Mouse (Mus musculus) forebrain, embryonic 13.5 days (tissue): ENCODE results near the gene Arhgap30. TPM values are rescaled to one million over a fixed set of nuclear protein-coding genes. Genes with fewer than 3 reads are reported as not detected.

ENCODE experiments used
- ATAC-seq: fragments of 200-750 bp; cut with Nextera tagmentation; 2 replicates; pipeline ENCODE4 v1.8.0; 2017
- H3K27ac ChIP-seq: fragments of 300-500 bp; sonication (generic); 2 replicates; pipeline ENCODE4 v1.5.1; 2015; ENCODE audit warnings: inconsistent platforms, mild to moderate bottlenecking, moderate library complexity
- H3K27me3 ChIP-seq: fragments of 300-500 bp; sonication (generic); 2 replicates; pipeline ENCODE4 v1.6.1; 2015; ENCODE audit warnings: mild to moderate bottlenecking, inconsistent platforms
- H3K36me3 ChIP-seq: fragments of 300-500 bp; sonication (generic); 2 replicates; pipeline ENCODE4 v1.6.1; 2015; ENCODE audit warnings: mild to moderate bottlenecking, inconsistent platforms; ENCODE audit not compliant: poor library complexity, severe bottlenecking
- H3K4me1 ChIP-seq: fragments of 300-500 bp; sonication (generic); 2 replicates; pipeline ENCODE4 v1.6.1; 2015; ENCODE audit warnings: inconsistent platforms
- H3K4me2 ChIP-seq: fragments of 300-500 bp; sonication (generic); 2 replicates; pipeline ENCODE4 v1.6.1; 2015; ENCODE audit warnings: inconsistent platforms, mild to moderate bottlenecking, moderate library complexity
- H3K4me3 ChIP-seq: fragments of 300-500 bp; sonication (generic); 2 replicates; pipeline ENCODE4 v1.5.1; 2015; ENCODE audit warnings: mild to moderate bottlenecking, inconsistent platforms
- H3K9ac ChIP-seq: fragments of 300-500 bp; sonication (generic); 2 replicates; pipeline ENCODE4 v1.6.1; 2015; ENCODE audit warnings: mild to moderate bottlenecking, inconsistent platforms
- H3K9me3 ChIP-seq: fragments of 300-500 bp; sonication (generic); replicated peaks from 2 replicates; pipeline ENCODE4 v1.6.1; 2016; ENCODE audit warnings: inconsistent platforms
- WGBS: fragments of 180-500 bp; shearing (Covaris S2); methylation state at CpG from one replicate; pipeline ENCODE4 v1.1.7; 2015; 5-methylcytosine and 5-hydroxymethylcytosine counted together
- polyA plus RNA-seq: library from polyadenylated mRNA; unstranded; fragments of >200 nt; fragmentation: Nextera tagmentation; extraction: Ambion mirVana; gene quantifications from 2 replicates; pipeline ENCODE4 v1.2.1, GENCODE M21; 2015

The Arhgap30 gene
- polyA plus RNA-seq, 1 experiment from 2014 or later, result 0.36 TPM

DNA sequence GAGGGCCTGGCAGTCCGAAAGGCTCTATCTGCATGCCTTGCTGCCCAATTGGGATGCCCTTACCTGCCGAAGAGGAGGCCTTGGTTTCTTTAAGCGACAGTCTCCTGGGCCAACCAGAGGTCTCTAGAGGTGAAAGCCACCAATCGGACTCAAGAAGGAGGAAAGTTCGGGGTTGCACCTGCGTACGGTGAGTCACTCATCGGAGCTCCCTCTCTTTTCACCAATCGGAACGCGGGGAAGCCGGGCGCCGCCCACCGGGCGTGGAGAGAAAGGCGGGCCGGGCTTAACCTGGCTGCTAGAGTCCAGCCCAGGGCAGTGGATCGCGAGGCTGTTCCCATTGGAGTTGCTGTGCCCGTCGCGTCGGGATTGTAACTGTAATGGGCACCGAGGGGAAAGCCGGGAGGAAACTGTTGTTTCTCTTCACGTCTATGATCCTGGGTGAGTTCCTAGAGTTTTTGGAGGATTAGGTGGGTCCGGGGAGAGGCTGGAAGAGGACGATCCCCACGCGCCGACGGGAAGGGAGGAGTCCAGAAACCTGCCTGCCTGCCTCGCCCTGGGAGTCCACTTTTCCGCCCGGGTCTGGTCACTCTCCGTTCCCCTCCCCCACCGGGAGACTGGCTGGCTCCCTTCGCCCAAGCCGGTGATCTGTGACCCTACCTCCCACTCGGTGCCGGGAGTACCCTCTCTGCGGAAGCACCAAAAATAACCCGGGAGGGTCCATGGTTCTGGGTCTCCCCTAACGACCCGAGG lies 48.7 kb downstream of the Arhgap30 start, which contains the start of gene F11r:
Gene F11r (plus strand): TSS at position 272 of the 750 bp plus-strand sequence.
- ATAC-seq, result peak; percentile 62
- Histone ChIP-seq H3K4me3 (peak within 1 kb of the TSS; percentile 38), H3K4me1 (peaks cover 10% of the 10 kb centered on the region), H3K27me3 (peaks cover 48% of the 10 kb centered on the region), H3K36me3 (no peaks in the 10 kb centered on the region), H3K4me2 (peak within 1 kb of the TSS; percentile 59), H3K9ac (peak within 1 kb of the TSS; percentile 50), H3K9me3 (no peaks in the 10 kb centered on the region), H3K27ac (no peak within 1 kb of the TSS)
- 1% methylated on average over 46 of the region's 46 CpGs for WGBS

- Histone ChIP-seq H3K4me3 (peak overlapping the region; percentile 38), H3K27me3 (peaks cover 48% of the 10 kb centered on the region), H3K36me3 (no peaks in the 10 kb centered on the region), H3K27ac (no peak overlapping the region), H3K4me1 (peaks cover 10% of the 10 kb centered on the region), H3K9ac (peak overlapping the region; percentile 50), H3K9me3 (no peaks in the 10 kb centered on the region), H3K4me2 (peak overlapping the region; percentile 59)
- WGBS, result 6% methylated on average over 18 of the region's 18 CpGs
- ATAC-seq, result no peak
Measured at GRCm38 (mm10) chr1:171438014-171438670, 49.4 kb downstream of the Arhgap30 start.

DNA sequence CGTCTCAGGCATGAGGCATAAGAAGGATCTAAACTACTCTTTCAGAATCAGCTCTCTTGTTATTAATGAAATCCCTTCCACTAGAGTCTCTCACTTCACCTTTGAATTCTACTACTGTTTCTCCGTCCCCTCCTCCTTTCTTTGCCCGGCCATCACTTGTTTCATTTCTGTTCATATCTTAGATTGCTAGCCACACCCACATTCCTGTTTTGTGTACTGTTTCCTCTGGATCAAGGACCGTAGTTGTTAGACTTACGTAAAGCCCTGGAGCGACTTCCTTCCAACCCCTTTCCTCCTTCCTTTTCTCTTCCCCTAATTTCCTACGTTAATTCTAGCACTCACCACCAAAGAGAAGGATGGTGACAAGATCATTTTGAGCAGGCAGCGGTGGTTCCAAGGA lies 50.3 kb downstream of the Arhgap30 start:
- Histone ChIP-seq H3K9ac (no peak overlapping the region), H3K4me2 (no peak overlapping the region), H3K4me3 (no peak overlapping the region), H3K27me3 (peaks cover 46% of the 10 kb centered on the region), H3K27ac (no peak overlapping the region), H3K9me3 (peaks cover 7% of the 10 kb centered on the region; the same call in 1 of the 2 replicates), H3K4me1 (peaks cover 10% of the 10 kb centered on the region), H3K36me3 (no peaks in the 10 kb centered on the region)
- no peak for ATAC-seq
- WGBS, result 58% methylated on average over 8 of the region's 8 CpGs

GRCm38 (mm10) chr1:171440025-171440725 lies 51.4 kb downstream of the Arhgap30 start:
- Histone ChIP-seq H3K4me1 (peaks cover 10% of the 10 kb centered on the region), H3K9me3 (peaks cover 7% of the 10 kb centered on the region; the same call in 1 of the 2 replicates), H3K27ac (no peak overlapping the region), H3K4me2 (no peak overlapping the region), H3K27me3 (peaks cover 46% of the 10 kb centered on the region), H3K9ac (no peak overlapping the region), H3K36me3 (no peaks in the 10 kb centered on the region), H3K4me3 (no peak overlapping the region)
- ATAC-seq, result no peak
- WGBS, result 62% methylated on average over 9 of the region's 9 CpGs

DNA sequence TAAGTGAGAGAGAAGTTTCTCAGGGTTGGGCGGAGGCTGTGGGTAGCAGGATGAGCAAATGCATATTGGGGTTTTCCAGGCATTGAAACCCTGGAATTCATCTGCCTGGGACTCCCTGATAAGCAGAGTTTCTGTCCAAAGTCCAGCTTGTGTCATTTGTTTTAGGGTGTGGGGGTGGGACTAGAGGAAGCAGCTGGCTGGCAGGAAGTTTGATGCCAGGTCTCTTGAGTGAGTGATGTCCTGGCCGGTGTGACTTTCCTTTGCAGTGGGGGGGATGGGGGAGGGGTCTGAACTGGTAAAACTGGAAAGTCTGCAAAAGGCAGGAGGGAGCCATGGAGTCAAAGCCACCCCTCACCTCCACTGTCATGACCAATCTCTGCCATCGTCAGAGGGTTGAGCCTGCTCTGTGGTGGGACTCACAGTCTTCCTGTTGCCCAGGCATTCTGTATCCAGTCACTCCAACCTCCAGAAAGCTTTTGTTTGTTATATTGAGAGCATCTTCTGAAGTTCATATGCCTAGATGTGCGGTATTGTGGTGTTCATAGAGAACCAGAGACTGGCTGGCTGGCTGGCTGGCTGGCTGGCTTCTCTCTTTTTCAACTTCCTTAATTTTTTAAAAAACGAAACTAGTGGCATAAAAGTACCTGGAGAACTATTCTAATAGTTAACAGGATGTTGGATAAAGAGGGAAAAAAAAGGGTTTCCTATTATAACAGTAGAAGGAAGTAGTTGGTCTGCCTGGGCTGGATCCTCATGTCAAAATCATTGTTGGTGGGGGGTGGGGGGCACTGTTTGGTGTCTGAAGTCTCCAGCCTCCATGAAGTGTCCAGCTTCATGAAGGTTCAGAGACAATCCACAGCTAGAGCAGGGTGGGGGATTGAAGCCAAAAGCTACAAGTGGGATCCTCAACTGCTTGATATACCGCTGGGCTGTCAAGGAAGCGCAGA lies 53.0 kb downstream of the Arhgap30 start:
- WGBS, result 73% methylated on average over 7 of the region's 7 CpGs
- H3K27me3 ChIP-seq, result peaks cover 35% of the 10 kb centered on the region
- H3K27ac ChIP-seq, result no peak overlapping the region
- H3K4me3 ChIP-seq, result no peak overlapping the region
- H3K9me3 ChIP-seq, result peaks cover 7% of the 10 kb centered on the region; the same call in 1 of the 2 replicates
- no peaks in the 10 kb centered on the region for H3K36me3 ChIP-seq
- H3K4me2 ChIP-seq, result no peak overlapping the region
- no peak for ATAC-seq
- H3K9ac ChIP-seq, result no peak overlapping the region
- peaks cover 10% of the 10 kb centered on the region for H3K4me1 ChIP-seq

GRCm38 (mm10) chr1:171442413-171442760 lies 53.6 kb downstream of the Arhgap30 start:
- H3K9ac ChIP-seq, result no peak overlapping the region
- H3K4me1 ChIP-seq, result peaks cover 6% of the 10 kb centered on the region
- H3K9me3 ChIP-seq, result peaks cover 7% of the 10 kb centered on the region; the same call in 1 of the 2 replicates
- H3K4me2 ChIP-seq, result no peak overlapping the region
- peaks cover 29% of the 10 kb centered on the region for H3K27me3 ChIP-seq
- H3K36me3 ChIP-seq, result no peaks in the 10 kb centered on the region
- no peak for ATAC-seq
- H3K27ac ChIP-seq, result no peak overlapping the region
- 83% methylated on average over 8 of the region's 8 CpGs for WGBS
- H3K4me3 ChIP-seq, result no peak overlapping the region

DNA sequence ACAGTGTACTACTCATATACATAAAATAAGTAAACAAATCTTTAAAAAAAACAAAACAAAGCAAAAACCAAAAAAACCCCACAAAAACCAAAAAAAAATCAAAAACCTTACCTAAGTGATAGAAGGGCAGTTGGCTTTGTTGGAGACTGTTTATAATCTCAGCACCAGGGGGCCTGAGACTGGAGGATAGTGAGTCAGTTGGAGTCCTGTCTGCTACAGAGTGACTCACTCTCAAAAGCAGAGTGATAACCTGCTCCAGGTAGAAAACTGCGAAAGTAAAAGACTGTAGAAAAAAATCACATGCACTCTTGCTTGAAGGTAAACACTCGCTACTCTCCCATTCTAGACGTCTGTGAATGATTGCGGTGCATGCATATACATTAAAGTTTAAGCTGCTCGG lies 56.3 kb downstream of the Arhgap30 start:
- Histone ChIP-seq H3K27me3 (0 out of 2 replicates have a peak, but pooled peaks cover 3% of the 10 kb centered on the region), H3K36me3 (no peaks in the 10 kb centered on the region), H3K4me2 (no peak overlapping the region), H3K4me3 (no peak overlapping the region), H3K9me3 (peaks cover 7% of the 10 kb centered on the region; the same call in 1 of the 2 replicates), H3K9ac (no peak overlapping the region), H3K4me1 (no peaks in the 10 kb centered on the region), H3K27ac (no peak overlapping the region)
- ATAC-seq, result no peak
- 90% methylated on average over 5 of the region's 5 CpGs for WGBS

DNA sequence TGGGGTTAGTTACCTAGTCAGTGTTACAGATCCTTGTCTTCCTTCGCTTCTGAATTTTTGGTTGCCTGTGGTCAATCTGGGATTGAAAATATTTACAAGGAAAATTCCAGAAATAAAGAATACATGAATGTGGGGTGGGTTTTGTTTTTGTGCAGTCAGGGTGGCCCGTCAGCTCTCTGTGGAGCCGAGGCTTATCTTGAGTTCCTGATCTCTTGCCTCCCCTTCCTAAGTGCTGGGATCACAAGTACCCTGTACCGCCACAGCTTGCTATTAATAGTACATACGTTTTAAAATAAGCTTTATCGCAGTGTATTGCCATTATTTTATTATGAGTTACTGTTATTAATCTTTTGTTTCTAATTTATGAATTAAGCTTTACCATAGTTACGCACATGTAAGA lies 58.1 kb downstream of the Arhgap30 start:
- 88% methylated on average over 7 of the region's 7 CpGs for WGBS
- Histone ChIP-seq H3K9me3 (peaks cover 7% of the 10 kb centered on the region; the same call in 1 of the 2 replicates), H3K9ac (no peak overlapping the region), H3K4me3 (no peak overlapping the region), H3K4me1 (no peaks in the 10 kb centered on the region), H3K4me2 (no peak overlapping the region), H3K27ac (no peak overlapping the region), H3K36me3 (no peaks in the 10 kb centered on the region), H3K27me3 (no peaks in the 10 kb centered on the region)
- ATAC-seq, result no peak

DNA sequence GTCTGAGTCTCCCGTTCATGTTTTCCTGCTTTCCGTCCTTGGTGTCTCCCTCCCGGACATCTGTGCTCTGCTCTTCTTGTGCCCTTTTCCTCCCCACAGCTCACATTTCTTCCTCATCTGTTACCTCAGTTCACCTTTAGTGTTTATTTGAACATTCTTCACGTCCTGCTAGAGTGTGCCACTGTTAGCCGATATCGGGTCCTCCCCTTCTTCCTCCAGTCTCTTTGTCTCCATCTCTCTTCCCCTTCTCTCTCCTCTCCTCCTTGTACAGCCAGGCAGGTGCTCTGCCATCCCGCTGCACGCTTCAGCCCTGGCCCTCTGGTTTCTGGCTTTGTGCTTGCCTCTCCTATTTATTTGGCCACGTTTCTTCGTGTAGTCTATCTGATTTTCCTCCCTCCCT lies 58.9 kb downstream of the Arhgap30 start:
- no peaks in the 10 kb centered on the region for H3K36me3 ChIP-seq
- no peak overlapping the region for H3K4me3 ChIP-seq
- H3K4me1 ChIP-seq, result no peaks in the 10 kb centered on the region
- H3K9ac ChIP-seq, result no peak overlapping the region
- WGBS, result 79% methylated on average over 10 of the region's 10 CpGs
- no peak overlapping the region for H3K4me2 ChIP-seq
- no peak overlapping the region for H3K27ac ChIP-seq
- H3K27me3 ChIP-seq, result no peaks in the 10 kb centered on the region
- ATAC-seq, result no peak
- peaks cover 7% of the 10 kb centered on the region; the same call in 1 of the 2 replicates for H3K9me3 ChIP-seq

- H3K4me2 ChIP-seq, result no peak overlapping the region
- H3K27ac ChIP-seq, result no peak overlapping the region
- no peak overlapping the region for H3K4me3 ChIP-seq
- 90% methylated on average over 11 of the region's 11 CpGs for WGBS
- no peaks in the 10 kb centered on the region for H3K9me3 ChIP-seq
- no peaks in the 10 kb centered on the region for H3K4me1 ChIP-seq
- no peak for ATAC-seq
- H3K27me3 ChIP-seq, result no peaks in the 10 kb centered on the region
- no peaks in the 10 kb centered on the region for H3K36me3 ChIP-seq
- no peak overlapping the region for H3K9ac ChIP-seq
Measured at GRCm38 (mm10) chr1:171450062-171450461, 61.3 kb downstream of the Arhgap30 start.

- H3K4me2 ChIP-seq, result no peak overlapping the region
- 86% methylated on average over 10 of the region's 10 CpGs for WGBS
- no peaks in the 10 kb centered on the region for H3K36me3 ChIP-seq
- ATAC-seq, result no peak
- no peak overlapping the region for H3K4me3 ChIP-seq
- H3K9me3 ChIP-seq, result no peaks in the 10 kb centered on the region
- H3K27me3 ChIP-seq, result no peaks in the 10 kb centered on the region
- H3K4me1 ChIP-seq, result no peaks in the 10 kb centered on the region
- no peak overlapping the region for H3K27ac ChIP-seq
- no peak overlapping the region for H3K9ac ChIP-seq
Measured at GRCm38 (mm10) chr1:171451001-171451400, 62.2 kb downstream of the Arhgap30 start.
